Mouse (Mus musculus): ENCODE results near the gene Snx17.

The Snx17 gene

DNA sequence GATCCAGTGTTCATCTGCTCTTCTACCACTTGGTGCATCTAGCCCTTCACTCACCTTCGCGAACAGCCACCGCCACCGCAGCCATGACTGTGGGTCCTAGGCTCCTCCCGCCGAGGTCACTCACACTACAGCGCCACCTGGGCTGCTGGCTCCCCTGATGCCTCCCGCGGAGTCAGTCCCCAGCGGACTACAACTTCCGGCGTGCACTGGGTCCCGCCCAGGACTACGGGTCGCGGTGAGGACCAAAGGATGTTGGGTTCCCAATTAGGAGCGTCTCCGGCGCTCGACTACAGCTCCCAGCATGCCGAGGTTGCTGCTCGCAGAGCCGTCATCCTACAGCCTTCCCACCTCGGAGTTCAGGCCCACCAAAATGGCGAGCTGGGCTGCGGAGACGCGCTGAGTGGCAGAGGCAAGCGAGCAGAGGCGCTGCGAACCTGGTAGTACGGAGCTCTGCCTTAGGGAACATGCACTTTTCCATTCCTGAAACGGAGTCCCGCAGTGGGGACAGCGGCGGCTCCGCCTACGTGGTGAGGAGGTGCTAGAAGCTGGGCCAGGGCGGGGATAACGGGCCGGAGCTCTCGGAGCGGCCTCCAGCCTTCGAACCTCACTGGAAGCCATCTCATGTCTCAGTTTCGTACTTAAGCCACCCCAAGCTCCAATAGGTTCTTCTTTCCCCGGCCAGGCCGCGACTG is at the start of gene Snx17, which contains the start of gene Eif2b4:
Snx17 (plus strand) TSS at position 289 of the 692 bp plus-strand sequence.
Eif2b4 (minus strand) TSS at position 492 of the 692 bp plus-strand sequence.
- DNase-seq (ENCODE audit: low spot score): peak; percentile 99

DNA sequence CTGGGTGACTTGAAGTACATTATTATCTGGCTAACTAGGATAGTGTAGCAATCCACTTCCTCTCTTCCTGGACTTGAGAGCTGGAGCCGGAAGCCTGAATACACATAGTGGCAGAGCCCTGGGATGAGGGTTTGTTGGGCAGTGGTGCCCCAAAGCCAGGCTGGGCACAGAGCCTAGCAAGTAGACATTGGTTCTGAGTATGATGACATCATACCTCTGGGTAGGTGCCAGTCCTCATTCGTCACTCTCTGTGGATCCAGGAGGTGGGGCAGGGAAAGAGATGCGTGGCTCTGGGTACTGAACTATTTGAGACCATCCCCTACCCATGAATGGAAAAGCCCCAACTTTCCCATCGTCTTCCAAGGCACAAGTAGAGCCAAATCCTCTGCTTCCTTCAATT is 43.2 kb upstream of the Snx17 start:
- no peak for DNase-seq (ENCODE audit: low spot score)

DNA sequence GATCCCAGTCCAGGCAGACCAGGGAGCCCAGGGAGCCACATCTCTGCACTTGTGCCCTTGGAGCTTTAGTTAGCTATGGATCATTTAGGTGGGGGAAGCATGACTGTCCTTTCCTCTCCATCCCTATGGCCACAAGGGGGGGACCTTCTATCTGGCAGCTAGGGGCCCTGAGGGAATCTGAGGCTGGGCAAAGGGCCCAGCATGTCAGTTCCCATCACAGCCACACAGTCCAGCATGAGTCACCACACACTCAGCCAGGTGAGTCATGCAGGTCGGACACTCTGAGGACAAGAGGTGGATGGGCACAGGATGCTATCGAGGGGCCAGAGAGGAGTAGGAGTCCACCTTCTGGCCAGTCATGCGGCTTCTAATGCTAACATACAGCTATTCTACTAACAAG is 41.3 kb upstream of the Snx17 start:
- no peak for DNase-seq (ENCODE audit: low spot score)

DNA sequence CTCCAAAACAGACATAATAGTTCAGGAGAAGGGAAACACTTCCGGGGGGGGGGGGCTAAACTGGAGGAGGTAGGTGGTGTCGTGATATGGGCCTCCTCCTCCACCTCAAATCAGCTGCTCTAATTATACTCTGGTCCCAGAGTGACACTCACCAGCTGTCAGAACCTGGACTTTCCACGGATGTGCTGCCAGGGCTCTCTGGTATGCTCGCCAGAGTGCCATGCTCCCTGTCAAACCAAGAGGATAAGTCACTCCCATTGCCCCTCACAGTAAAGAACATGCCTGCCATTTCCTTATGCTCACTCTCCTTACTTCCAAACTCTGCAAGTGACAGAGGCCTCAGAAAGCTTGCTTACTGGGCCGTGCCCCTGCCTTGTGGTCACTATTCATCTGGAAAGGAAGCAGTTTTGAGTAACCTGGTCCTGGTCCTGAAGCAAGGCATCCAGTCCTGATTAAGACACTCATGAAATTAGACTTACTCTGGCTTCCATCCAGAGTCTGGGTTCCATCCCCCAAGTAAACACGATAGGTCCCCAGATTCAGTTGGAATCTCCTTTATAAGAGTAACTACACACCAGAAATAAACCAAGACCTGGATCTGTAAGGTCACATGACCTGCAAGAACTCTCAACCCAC is 39.4 kb upstream of the Snx17 start:
- no peak for DNase-seq (ENCODE audit: low spot score)

DNA sequence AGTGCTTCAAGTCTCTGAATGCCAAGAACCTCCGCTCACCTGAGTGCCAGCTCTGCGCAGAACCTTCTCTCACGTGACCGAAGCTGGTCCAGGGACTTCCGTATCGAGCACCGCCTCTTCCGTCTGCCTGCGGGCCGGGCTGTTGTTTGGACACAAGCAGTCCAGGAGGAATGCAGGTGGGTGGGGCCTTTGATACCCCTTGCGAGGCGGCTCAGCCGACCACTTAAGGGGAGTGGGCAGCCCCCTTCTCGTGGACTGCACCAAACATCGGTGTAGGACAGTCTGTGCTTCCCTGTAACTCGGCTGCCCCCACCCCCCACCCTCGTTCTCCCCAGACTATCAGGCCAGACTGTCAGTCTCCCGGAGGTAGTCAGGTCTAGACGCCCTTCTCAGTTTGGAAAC is 38.9 kb upstream of the Snx17 start, which contains the start of gene Mpv17:
Mpv17 (minus strand) TSS at position 100 of the 402 bp plus-strand sequence.
- peak; percentile 86 for DNase-seq (ENCODE audit: low spot score)

DNA sequence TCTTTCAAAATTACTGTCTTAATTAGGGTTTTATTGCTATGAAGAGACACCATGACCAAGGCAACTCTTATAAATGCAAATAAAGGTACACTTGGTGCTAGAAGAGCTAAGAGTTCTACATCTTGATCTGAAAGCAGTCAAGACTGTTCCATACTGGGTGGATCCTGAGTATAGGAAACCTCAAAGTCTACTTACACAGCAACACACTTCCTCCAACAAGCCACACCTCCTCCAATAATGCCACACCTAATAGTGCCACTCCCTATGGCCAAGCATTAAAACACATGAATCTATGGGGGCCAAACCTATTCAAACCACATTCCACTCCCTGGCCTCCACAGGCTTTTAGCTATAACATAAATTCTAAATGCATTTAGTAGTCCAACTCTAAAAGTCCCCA is 30.6 kb upstream of the Snx17 start:
- DNase-seq (ENCODE audit: low spot score): no peak

DNA sequence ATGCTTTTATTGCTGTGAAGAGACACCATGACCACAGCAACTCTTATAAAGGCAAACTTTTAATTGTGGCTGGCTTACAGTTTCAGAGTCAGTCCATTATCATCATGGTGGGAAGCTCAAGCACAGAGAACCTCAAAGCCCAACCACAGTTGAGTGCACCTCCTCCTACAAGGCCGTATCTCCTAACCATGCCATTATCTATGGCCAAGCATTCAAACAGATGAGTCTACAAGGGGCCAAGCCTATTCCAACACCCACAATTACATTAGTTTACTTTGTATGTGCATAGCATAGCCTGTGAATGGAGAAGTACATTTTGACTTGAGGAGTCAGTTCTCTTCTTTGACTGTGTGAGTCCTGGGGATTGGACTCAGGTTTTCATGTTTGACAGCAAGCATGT is 28.1 kb upstream of the Snx17 start:
- DNase-seq (ENCODE audit: low spot score): no peak

DNA sequence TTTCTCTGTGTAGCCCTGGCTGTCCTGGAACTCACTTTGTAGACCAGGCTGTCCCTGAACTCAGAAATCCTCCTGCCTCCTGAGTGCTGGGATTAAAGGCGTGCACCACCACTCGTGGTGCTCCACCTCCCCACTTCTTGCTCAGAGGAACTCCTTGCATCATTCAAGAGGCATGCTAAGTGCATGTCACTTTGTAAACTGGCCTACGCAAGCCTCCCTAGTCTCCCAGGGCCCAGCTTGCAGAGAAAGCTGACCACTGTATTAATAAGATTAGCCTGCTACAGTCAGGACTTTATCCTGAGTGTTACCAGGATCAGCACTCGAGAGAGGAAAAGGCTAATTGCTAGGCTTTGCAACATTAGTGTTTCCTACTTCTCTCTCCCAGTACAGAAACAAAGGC is 24.4 kb upstream of the Snx17 start:
- no peak for DNase-seq (ENCODE audit: low spot score)

DNA sequence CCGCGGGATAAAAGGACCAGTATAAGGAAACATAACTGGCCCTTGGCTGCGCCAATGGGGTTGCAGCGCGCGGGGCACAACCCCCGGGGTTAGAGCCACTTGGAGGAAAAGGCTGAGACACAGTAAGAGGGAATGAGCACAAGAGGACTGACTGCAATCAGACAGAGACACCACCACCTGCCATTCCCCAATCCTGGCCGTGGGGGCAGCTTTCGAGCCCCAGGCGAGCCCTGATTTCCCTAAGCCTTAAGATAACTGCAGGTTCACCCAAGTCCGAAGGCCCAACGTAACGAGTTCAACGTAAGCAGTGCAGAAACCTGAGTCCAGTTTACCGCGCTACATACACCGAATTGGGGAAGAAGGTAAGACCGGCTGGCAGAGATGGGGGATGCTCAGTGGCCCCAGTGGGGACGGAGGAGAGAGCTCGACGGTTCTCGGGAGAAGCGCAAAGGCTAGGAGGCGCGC is 13.7 kb upstream of the Snx17 start:
- peak; percentile 43 for DNase-seq (ENCODE audit: low spot score)

DNA sequence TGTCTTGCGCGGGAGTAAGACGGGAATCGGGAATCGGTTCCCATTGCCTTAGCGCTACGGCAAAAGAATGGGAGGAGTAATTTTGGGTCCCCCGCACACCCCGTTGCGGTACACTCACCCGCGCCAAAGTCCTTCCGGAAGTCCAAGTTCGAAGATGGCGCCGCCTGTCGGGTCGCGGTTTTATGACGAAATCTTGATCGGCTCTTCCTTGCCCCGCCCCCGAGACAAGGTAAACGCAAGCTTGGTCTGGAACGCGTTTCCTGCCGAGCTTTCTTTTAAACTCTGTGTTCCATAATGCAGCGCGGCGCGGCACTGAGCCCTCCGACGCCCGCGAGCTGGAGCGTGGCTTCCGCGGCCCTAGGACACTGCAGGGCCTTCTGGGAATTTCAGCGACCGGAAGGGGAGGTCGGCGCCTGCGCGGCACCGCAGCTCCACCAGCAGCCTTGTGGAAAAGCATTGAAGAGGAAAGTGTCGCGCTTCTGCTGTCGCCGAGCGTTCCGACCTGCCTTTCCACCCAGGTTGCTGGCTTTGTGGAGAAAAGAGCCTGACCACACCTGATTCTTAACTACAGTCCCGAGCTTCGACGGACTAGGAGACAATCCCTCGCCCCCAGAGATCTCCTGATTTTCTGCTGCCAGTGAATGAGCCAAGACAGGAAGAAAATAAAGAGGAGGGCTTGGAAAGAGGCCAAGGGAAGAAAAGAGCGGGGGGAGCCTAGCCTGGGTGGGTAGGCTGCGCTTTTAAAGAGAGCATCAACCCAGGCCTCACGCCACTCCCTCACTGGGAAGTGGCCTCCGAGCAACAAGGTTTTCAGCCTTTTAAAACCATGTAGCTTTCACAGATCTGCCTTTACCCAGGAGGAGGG is 13.0 kb upstream of the Snx17 start, which contains the start of the genes Gm29609 and Gtf3c2:
Gm29609 (minus strand) TSS at position 146 of the 865 bp plus-strand sequence.
Gtf3c2 (minus strand) TSS at position 379 of the 865 bp plus-strand sequence.
- peak; percentile 94 for DNase-seq (ENCODE audit: low spot score)

DNA sequence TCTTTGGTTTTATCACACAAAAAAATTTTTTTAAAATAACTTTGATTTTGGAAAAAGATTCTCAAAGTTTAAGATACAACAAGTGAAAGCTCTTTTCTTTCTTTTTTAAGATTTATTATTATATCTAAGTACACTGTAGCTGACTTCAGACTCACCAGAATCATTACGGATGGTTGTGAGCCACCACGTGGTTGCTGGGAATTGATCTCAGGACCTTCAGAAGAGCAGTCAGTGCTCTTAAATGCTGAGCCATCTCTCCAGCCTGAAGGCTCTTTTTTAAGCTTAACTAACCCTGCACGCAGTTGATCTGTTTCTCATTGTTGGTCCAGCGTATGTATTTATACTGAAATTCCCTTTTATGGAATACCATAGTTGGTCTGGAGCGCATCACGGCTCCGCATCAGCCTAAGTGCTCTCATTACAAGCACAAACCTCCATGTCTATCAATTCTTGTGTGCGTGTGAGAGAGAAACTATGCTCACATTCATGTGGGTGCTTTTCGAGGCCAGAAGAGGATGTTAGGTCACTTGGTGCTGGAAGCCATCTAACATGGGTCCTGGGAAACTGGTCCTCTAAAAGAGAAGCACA is 11.8 kb upstream of the Snx17 start:
- no peak for DNase-seq (ENCODE audit: low spot score)

DNA sequence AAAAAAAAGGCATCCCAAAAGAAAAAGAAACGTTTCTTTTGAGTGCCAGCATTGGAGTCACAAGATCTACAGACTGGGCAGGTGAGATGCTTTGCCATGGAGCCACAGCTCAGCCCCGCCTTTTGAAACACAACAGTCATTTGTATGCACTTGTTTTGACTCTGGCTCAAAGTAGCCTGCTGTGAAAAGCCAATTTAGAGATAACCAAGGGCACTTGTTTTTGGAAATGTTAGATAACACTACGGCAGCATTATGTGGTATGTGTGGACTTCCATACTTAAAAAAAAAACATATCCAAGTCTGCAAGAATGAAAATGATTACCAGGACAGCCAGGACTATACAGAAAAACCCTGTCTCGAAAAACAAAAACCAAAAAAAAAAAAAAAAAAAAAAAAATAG is 9.3 kb upstream of the Snx17 start:
- no peak for DNase-seq (ENCODE audit: low spot score)

DNA sequence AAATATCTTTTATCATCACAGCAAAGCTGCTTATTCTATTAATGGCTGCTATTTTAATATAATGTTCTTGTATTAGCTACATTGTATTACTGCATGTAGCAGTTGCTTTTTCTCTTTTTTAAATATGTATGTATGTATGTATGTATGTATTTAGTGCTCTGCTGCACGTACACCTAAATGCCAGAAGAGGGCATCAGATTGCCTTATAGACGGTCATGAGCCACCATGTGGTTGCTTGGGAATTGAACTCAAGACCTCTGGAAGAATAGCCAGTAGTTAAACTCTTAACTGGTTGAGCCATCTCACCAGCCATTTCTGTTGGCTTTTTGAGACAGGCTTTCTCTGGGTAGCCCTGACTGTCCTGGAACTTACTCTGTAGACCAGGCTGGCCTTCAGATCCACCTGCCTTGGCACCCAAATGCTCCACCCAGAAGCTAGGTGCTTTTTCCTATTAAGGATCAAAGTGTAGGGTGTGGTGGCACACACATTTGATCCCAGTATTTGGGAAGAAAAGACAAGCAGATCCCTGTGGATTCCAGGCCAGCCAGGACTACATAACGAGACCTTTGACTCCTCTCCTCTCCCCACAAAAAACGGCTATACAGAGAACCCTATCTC is 4.7 kb upstream of the Snx17 start:
- no peak for DNase-seq (ENCODE audit: low spot score)

DNA sequence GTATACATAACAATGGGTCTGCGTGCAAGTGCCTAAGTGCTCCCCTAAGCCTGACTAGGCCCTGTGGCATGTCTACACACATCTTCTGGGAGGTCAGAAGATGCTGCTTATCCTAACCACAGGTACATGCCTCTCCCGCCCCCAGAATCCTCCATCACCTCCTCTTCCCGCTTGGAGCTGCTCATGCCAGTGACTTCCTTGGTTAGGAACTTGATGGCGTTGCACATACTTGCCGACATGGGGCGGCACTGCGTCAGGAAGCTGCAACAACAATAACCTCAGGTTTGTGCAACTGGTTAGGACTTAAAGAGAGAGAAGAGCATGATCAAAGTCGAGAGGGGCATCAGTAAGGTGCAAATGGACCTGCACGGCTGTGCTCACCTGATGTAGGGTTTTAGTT is 2.8 kb upstream of the Snx17 start:
- no peak for DNase-seq (ENCODE audit: low spot score)

DNA sequence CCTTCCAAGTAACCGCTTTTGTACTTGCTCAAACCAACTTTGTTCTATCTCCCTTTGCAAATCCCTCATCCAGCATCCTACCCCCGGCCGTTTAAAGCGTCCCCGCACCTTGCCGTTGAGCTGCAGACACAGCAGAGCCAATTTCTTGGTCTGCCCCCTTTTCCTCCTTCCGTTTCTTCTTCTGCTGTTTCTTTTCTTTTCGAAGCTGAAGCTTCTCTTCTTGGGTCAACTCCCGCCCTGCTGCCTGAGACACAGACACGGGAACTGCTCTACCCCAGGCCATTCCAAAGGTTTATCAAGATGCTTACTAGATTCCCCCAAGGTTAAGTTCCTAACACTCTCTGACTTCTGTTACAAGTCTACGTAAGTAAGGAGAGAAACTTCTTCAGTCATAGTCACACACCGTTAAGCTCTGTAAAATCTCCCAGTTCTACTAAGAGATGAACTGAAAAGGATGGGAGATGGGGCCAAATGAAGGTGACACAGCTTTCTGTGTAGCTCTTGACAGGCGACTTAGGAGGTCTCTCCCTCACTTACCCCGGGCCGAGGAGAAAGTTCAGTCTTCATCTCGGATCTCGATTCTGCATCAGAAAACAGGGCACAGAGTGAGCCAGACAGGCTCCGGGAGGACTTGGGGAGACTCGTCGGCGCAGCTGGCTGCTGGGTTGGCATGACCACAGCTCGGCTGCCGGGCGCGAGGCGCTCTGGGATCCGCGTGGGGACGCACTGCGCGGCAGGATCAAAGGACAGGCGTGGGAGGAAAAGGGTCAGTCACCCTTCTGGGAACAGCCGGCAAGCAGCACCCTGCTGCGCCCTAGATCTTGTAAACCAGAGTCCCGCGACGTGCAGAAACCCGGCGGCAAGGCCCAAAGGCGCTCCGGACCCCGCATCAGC is 735 bp upstream of the Snx17 start:
- DNase-seq (ENCODE audit: low spot score): peak; percentile 85

DNA sequence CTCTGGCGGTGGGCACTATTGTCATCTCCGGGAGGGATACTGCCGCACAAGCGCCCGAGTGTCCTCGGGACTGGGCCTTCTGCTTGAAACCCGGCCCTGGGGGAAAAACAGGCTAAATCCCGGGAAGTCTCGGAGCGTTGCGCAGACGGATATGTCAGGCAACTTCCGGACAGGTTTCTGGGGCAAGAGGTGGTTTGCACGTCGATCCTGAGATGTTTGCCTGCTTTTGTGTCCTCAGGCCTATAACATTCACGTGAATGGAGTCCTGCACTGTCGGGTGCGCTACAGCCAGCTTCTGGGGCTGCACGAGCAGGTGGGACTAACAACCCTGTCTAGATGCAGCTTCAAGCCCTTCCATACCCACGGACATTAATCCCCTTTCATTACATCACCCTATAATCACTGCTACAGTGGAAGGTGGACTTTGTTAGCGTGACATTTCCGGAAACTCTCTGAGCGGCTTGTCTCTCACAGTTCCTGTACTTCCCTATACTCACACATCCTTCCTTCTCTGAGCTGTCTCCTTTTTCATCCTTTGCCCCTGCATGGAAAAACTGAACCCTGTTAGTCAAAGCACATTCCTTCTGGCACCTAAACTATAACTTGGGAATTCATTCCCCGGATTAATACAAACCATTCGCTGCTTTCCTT is 729 bp downstream of the Snx17 start:
- no peak for DNase-seq (ENCODE audit: low spot score)

DNA sequence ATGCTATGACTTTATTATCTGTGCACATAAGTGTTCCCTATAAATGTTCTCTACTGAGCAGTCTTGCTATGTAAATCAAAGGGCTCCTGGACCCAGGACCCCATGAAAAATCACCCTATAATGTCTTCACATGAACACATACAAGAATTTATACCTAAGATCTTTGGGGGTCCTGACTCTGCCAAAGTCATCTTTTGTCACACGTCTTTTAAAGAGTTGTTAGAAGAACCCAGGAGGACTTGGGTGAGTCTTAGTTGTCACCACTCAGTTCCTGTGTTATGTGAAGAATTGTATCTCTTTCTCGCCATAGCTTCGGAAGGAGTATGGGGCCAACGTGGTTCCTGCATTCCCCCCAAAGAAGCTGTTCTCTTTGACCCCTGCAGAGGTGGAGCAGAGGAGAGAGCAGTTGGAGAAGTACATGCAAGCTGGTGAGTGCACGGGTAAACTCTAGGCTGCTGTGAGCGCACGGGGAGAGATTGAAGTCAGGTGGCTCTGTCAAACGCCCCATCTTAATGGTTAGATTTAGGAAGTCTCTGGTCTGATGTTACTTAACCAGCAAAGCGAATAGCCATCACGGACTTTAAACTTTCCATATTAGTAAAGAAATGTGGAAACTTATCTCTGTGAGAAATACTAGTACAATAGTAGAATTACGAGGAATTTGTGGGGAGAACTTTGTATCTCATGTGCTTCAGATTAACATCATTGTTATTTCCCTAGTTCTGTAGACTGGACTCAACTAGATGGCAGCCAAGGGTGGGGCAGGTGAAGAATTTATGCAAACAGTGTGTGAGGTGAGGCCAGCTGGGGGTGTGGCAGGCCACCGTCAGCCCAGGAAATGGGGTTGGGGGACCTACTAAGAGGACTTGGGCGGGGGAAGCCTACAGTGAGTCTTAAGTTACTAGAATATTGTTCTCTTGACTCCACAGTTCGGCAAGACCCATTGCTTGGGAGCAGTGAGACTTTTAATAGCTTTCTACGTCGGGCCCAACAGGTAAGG is 1.8 kb downstream of the Snx17 start:
- DNase-seq (ENCODE audit: low spot score): no peak

DNA sequence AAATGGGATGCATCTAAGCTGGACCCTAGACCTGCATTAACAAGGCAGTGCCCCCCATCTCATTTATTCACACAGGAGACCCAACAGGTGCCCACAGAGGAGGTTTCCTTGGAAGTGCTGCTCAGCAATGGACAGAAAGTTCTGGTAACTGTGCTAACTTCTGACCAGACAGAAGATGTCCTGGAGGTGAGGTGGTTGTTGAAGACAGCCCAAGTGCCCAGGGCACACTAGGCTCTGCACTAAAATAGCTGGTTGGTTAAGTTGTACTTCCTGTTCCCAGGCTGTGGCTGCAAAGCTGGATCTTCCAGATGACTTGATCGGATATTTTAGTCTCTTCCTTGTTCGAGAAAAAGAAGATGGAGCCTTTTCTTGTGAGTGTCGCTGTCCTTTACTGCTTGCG is 2.6 kb downstream of the Snx17 start:
- no peak for DNase-seq (ENCODE audit: low spot score)

DNA sequence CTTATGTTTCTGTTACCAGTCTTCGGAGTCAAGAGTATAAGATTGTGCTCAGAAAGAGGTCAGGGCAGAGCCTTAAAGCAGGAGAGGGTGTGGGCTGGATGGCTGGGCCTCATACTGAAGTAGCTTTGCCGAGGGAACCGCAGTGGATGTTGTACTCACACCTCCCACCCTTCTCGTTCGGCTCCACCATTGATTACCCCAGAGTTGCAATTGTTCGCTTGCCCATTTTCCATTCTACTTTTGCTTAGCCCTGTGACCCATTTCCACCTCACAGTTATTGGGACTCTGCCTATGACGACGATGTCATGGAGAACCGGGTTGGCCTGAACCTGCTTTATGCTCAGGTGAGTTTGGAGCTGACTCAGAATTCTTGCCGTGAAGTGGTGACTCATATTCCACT is 3.2 kb downstream of the Snx17 start:
- DNase-seq (ENCODE audit: low spot score): no peak

Measured in testis, postnatal 14 days (tissue).